Mouse (Mus musculus): Measurements from ENCODE around the gene Tsc2. TPM values are rescaled to one million over a fixed set of nuclear protein-coding genes. Genes with fewer than 3 reads are reported as not detected.

Gene Tsc2
- polyA plus RNA-seq, 1 experiment from 2014 or later, result 57.6 TPM

GRCm38 (mm10) chr17:24608874-24609273 lies 23.6 kb downstream of the Tsc2 start:
- DNase-seq (ENCODE audit: low spot score, missing footprints) (no peak), ATAC-seq (ENCODE audit: low FRiP score) (no peak)
- 94% methylated on average over 8 of the region's 8 CpGs for WGBS
- no peaks in the 10 kb centered on the region for H3K4me1 ChIP-seq (ENCODE audit: control insufficient read depth, insufficient read depth, low read length)
- H3K36me3 ChIP-seq (ENCODE audit: control insufficient read depth, insufficient read depth, low read length), result peaks cover 6% of the 10 kb centered on the region
- no peak overlapping the region for H3K4me3 ChIP-seq (ENCODE audit: low read depth, low read length)
- no peaks in the 10 kb centered on the region for H3K27me3 ChIP-seq (ENCODE audit: control insufficient read depth, insufficient read depth, low read length)
- no peaks in the 10 kb centered on the region for H3K9me3 ChIP-seq (ENCODE audit: control insufficient read depth, low read length)
- H3K9ac ChIP-seq (ENCODE audit: low read length), result no peak overlapping the region
- H3K27ac ChIP-seq (ENCODE audit: low read depth, low read length), result no peak overlapping the region
- no peak overlapping the region for H3K4me2 ChIP-seq

- 90% methylated on average over 4 of the region's 4 CpGs for WGBS
- no peak for ATAC-seq (ENCODE audit: low FRiP score)
- H3K27me3 ChIP-seq (ENCODE audit: control insufficient read depth, insufficient read depth, low read length), result no peaks in the 10 kb centered on the region
Measured at GRCm38 (mm10) chr17:24608370-24608769, 24.1 kb downstream of the Tsc2 start.

GRCm38 (mm10) chr17:24604557-24604956 lies 27.9 kb downstream of the Tsc2 start:
- DNase-seq (ENCODE audit: low spot score, missing footprints), result no peak
- H3K27ac ChIP-seq (ENCODE audit: low read depth, low read length), result no peak overlapping the region
- H3K4me3 ChIP-seq (ENCODE audit: low read depth, low read length), result no peak overlapping the region
- 90% methylated on average over 3 of the region's 3 CpGs for WGBS
- no peak for ATAC-seq (ENCODE audit: low FRiP score)
- H3K9ac ChIP-seq (ENCODE audit: low read length), result no peak overlapping the region
- H3K4me1 ChIP-seq (ENCODE audit: control insufficient read depth, insufficient read depth, low read length), result no peaks in the 10 kb centered on the region
- H3K36me3 ChIP-seq (ENCODE audit: control insufficient read depth, insufficient read depth, low read length), result peaks cover 3% of the 10 kb centered on the region
- no peak overlapping the region for H3K4me2 ChIP-seq
- H3K27me3 ChIP-seq (ENCODE audit: control insufficient read depth, insufficient read depth, low read length), result no peaks in the 10 kb centered on the region
- no peaks in the 10 kb centered on the region for H3K9me3 ChIP-seq (ENCODE audit: control insufficient read depth, low read length)

More at GRCm38 (mm10) chr17:24608370-24608769, 24.1 kb downstream of the Tsc2 start:
- DNase-seq (ENCODE audit: low spot score, missing footprints), result no peak
- no peak overlapping the region for H3K4me3 ChIP-seq (ENCODE audit: low read depth, low read length)
- no peaks in the 10 kb centered on the region for H3K9me3 ChIP-seq (ENCODE audit: control insufficient read depth, low read length)
- no peak overlapping the region for H3K27ac ChIP-seq (ENCODE audit: low read depth, low read length)
- H3K4me1 ChIP-seq (ENCODE audit: control insufficient read depth, insufficient read depth, low read length), result no peaks in the 10 kb centered on the region
- peaks cover 6% of the 10 kb centered on the region for H3K36me3 ChIP-seq (ENCODE audit: control insufficient read depth, insufficient read depth, low read length)
- no peak overlapping the region for H3K9ac ChIP-seq (ENCODE audit: low read length)
- H3K4me2 ChIP-seq, result no peak overlapping the region

- ATAC-seq (ENCODE audit: low FRiP score), result no peak
- Histone ChIP-seq H3K9ac (ENCODE audit: low read length) (no peak overlapping the region), H3K27ac (ENCODE audit: low read depth, low read length) (no peak overlapping the region), H3K27me3 (ENCODE audit: control insufficient read depth, insufficient read depth, low read length) (no peaks in the 10 kb centered on the region), H3K4me3 (ENCODE audit: low read depth, low read length) (no peak overlapping the region), H3K4me2 (no peak overlapping the region), H3K9me3 (ENCODE audit: control insufficient read depth, low read length) (no peaks in the 10 kb centered on the region), H3K36me3 (ENCODE audit: control insufficient read depth, insufficient read depth, low read length) (peaks cover 3% of the 10 kb centered on the region), H3K4me1 (ENCODE audit: control insufficient read depth, insufficient read depth, low read length) (no peaks in the 10 kb centered on the region)
- WGBS, result 93% methylated on average over 8 of the region's 8 CpGs
- DNase-seq (ENCODE audit: low spot score, missing footprints), result no peak
Measured at GRCm38 (mm10) chr17:24603961-24604360, 28.5 kb downstream of the Tsc2 start.

GRCm38 (mm10) chr17:24600502-24600901 lies 31.9 kb downstream of the Tsc2 start:
- ATAC-seq (ENCODE audit: low FRiP score), result no peak
- H3K27ac ChIP-seq (ENCODE audit: low read depth, low read length), result no peak overlapping the region
- H3K4me2 ChIP-seq, result no peak overlapping the region
- DNase-seq (ENCODE audit: low spot score, missing footprints), result no peak
- no peak overlapping the region for H3K9ac ChIP-seq (ENCODE audit: low read length)
- no peaks in the 10 kb centered on the region for H3K9me3 ChIP-seq (ENCODE audit: control insufficient read depth, low read length)
- H3K4me3 ChIP-seq (ENCODE audit: low read depth, low read length), result no peak overlapping the region
- H3K4me1 ChIP-seq (ENCODE audit: control insufficient read depth, insufficient read depth, low read length), result no peaks in the 10 kb centered on the region
- peaks cover 12% of the 10 kb centered on the region for H3K36me3 ChIP-seq (ENCODE audit: control insufficient read depth, insufficient read depth, low read length)
- no peaks in the 10 kb centered on the region for H3K27me3 ChIP-seq (ENCODE audit: control insufficient read depth, insufficient read depth, low read length)
- 90% methylated on average over 4 of the region's 4 CpGs for WGBS

- Histone ChIP-seq H3K4me3 (ENCODE audit: low read depth, low read length) (no peak overlapping the region), H3K4me1 (ENCODE audit: control insufficient read depth, insufficient read depth, low read length) (no peaks in the 10 kb centered on the region), H3K9me3 (ENCODE audit: control insufficient read depth, low read length) (no peaks in the 10 kb centered on the region), H3K36me3 (ENCODE audit: control insufficient read depth, insufficient read depth, low read length) (peaks cover 22% of the 10 kb centered on the region), H3K27ac (ENCODE audit: low read depth, low read length) (no peak overlapping the region), H3K4me2 (no peak overlapping the region), H3K27me3 (ENCODE audit: control insufficient read depth, insufficient read depth, low read length) (no peaks in the 10 kb centered on the region), H3K9ac (ENCODE audit: low read length) (no peak overlapping the region)
- no peak for DNase-seq (ENCODE audit: low spot score, missing footprints)
- WGBS, result 89% methylated on average over 3 of the region's 3 CpGs
- no peak for ATAC-seq (ENCODE audit: low FRiP score)
Measured at GRCm38 (mm10) chr17:24597989-24598388, 34.4 kb downstream of the Tsc2 start.

GRCm38 (mm10) chr17:24596471-24597183 lies 35.8 kb downstream of the Tsc2 start:
- ATAC-seq (ENCODE audit: low FRiP score) (no peak), DNase-seq (ENCODE audit: low spot score, missing footprints) (no peak)
- Histone ChIP-seq H3K27ac (ENCODE audit: low read depth, low read length) (no peak overlapping the region), H3K4me2 (no peak overlapping the region), H3K4me3 (ENCODE audit: low read depth, low read length) (no peak overlapping the region), H3K27me3 (ENCODE audit: control insufficient read depth, insufficient read depth, low read length) (no peaks in the 10 kb centered on the region), H3K9ac (ENCODE audit: low read length) (no peak overlapping the region), H3K9me3 (ENCODE audit: control insufficient read depth, low read length) (no peaks in the 10 kb centered on the region), H3K36me3 (ENCODE audit: control insufficient read depth, insufficient read depth, low read length) (peaks cover 28% of the 10 kb centered on the region), H3K4me1 (ENCODE audit: control insufficient read depth, insufficient read depth, low read length) (no peaks in the 10 kb centered on the region)
- 91% methylated on average over 19 of the region's 19 CpGs for WGBS

- no peak overlapping the region for H3K4me2 ChIP-seq
- H3K27me3 ChIP-seq (ENCODE audit: control insufficient read depth, insufficient read depth, low read length), result no peaks in the 10 kb centered on the region
- 91% methylated on average over 5 of the region's 5 CpGs for WGBS
- no peak overlapping the region for H3K27ac ChIP-seq (ENCODE audit: low read depth, low read length)
- H3K36me3 ChIP-seq (ENCODE audit: control insufficient read depth, insufficient read depth, low read length), result peaks cover 33% of the 10 kb centered on the region
- H3K4me3 ChIP-seq (ENCODE audit: low read depth, low read length), result no peak overlapping the region
- no peak overlapping the region for H3K9ac ChIP-seq (ENCODE audit: low read length)
- H3K9me3 ChIP-seq (ENCODE audit: control insufficient read depth, low read length), result no peaks in the 10 kb centered on the region
- ATAC-seq (ENCODE audit: low FRiP score), result no peak
- DNase-seq (ENCODE audit: low spot score, missing footprints), result no peak
- no peaks in the 10 kb centered on the region for H3K4me1 ChIP-seq (ENCODE audit: control insufficient read depth, insufficient read depth, low read length)
Measured at GRCm38 (mm10) chr17:24596073-24596466, 36.4 kb downstream of the Tsc2 start.

GRCm38 (mm10) chr17:24595126-24596072 lies 37.0 kb downstream of the Tsc2 start:
- no peaks in the 10 kb centered on the region for H3K27me3 ChIP-seq (ENCODE audit: control insufficient read depth, insufficient read depth, low read length)
- WGBS, result 76% methylated on average over 17 of the region's 17 CpGs
- H3K4me3 ChIP-seq (ENCODE audit: low read depth, low read length), result no peak overlapping the region
- H3K27ac ChIP-seq (ENCODE audit: low read depth, low read length), result no peak overlapping the region
- no peak overlapping the region for H3K4me2 ChIP-seq
- no peaks in the 10 kb centered on the region for H3K9me3 ChIP-seq (ENCODE audit: control insufficient read depth, low read length)
- no peak for DNase-seq (ENCODE audit: low spot score, missing footprints)
- H3K36me3 ChIP-seq (ENCODE audit: control insufficient read depth, insufficient read depth, low read length), result peaks cover 33% of the 10 kb centered on the region
- H3K9ac ChIP-seq (ENCODE audit: low read length), result no peak overlapping the region
- no peaks in the 10 kb centered on the region for H3K4me1 ChIP-seq (ENCODE audit: control insufficient read depth, insufficient read depth, low read length)
- ATAC-seq (ENCODE audit: low FRiP score), result no peak
